Mouse (Mus musculus): Measurements from ENCODE around the gene Ank. TPM values are rescaled to one million over a fixed set of nuclear protein-coding genes. Genes with fewer than 3 reads are reported as not detected.

The Ank gene
- polyA plus RNA-seq, 1 experiment from 2014 or later, result 5.9 TPM

DNA sequence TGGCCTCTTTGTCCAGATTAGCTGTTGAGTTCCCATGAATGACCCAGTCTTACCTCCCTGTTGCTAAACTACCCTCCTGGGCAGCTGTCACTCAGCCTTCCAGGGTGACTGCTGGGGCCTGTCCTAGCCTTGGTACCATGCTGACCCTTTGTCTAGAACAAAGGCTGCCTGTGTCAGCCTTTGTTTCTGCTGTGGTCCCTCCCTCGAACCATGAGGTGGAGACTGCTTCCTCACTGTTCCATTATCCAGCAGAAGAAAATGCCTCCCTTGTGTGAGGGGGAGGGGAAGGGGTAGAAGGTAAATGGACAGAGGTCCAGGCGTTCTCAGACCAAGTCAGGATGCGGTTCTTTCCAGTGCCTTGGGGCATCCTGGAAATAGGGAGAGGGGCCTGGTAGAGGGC is 115.2 kb downstream of the Ank start:
- no peaks in the 10 kb centered on the region for H3K27me3 ChIP-seq (replicated peaks; ENCODE audit: control insufficient read depth, insufficient read depth, low read length)
- no peak overlapping the region for H3K4me2 ChIP-seq (ENCODE audit: low read depth, low read length)
- no peak overlapping the region for H3K27ac ChIP-seq (ENCODE audit: low read length)
- ATAC-seq, result no peak
- no peak overlapping the region for H3K9ac ChIP-seq (ENCODE audit: low read depth, low read length)
- WGBS, result 74% methylated on average over 3 of the region's 3 CpGs
- H3K4me1 ChIP-seq (ENCODE audit: control insufficient read depth, insufficient read depth, low read length), result no peaks in the 10 kb centered on the region
- peaks cover 4% of the 10 kb centered on the region for H3K36me3 ChIP-seq (ENCODE audit: control insufficient read depth, insufficient read depth, low read length)
- H3K4me3 ChIP-seq (ENCODE audit: low read length), result no peak overlapping the region
- no peaks in the 10 kb centered on the region for H3K9me3 ChIP-seq (ENCODE audit: control insufficient read depth, low read length)

DNA sequence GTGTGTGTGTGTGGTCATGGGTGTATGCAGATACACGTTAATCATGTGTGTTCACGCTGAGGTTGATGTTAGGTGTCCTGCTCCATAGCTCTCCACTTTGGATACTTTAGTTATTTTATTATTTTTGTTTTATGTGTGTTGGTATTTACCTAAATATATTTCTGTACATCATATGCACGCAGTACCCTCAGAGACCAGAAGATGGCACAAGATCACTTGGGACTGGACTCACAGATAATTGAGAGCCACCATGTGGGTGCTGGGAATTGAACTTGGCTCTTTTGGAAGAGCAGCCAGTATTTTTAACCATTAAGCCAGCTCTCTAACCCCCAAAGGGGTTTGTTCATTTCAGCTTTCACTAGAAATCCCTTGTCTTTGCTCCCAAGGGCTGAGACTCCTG is 116.0 kb downstream of the Ank start:
- no peak overlapping the region for H3K9ac ChIP-seq (ENCODE audit: low read depth, low read length)
- H3K27me3 ChIP-seq (replicated peaks; ENCODE audit: control insufficient read depth, insufficient read depth, low read length), result no peaks in the 10 kb centered on the region
- WGBS, result 90% methylated on average over 3 of the region's 3 CpGs
- peaks cover 4% of the 10 kb centered on the region for H3K36me3 ChIP-seq (ENCODE audit: control insufficient read depth, insufficient read depth, low read length)
- ATAC-seq, result no peak
- H3K27ac ChIP-seq (ENCODE audit: low read length), result no peak overlapping the region
- no peaks in the 10 kb centered on the region for H3K9me3 ChIP-seq (ENCODE audit: control insufficient read depth, low read length)
- H3K4me1 ChIP-seq (ENCODE audit: control insufficient read depth, insufficient read depth, low read length), result no peaks in the 10 kb centered on the region
- H3K4me2 ChIP-seq (ENCODE audit: low read depth, low read length), result no peak overlapping the region
- H3K4me3 ChIP-seq (ENCODE audit: low read length), result no peak overlapping the region

DNA sequence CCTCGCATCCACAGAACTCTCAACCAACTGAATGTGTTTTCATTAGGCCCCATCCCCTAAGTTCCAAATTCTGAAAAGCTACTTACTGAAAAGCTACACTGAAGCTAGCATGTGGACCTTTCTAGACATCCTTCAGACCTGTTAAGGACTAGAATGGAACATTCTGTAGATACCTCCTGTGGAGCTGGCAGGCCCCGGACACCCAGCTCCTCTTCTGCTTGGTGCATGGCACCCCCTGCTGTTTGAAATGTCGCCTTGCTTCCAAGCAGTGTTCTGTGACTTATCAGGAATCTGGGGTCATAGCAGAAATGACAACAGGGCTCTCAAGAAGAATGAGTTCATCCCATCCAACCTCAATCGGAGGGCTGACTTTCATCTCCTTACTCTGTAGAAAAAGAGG is 116.6 kb downstream of the Ank start:
- Histone ChIP-seq H3K27me3 (replicated peaks; ENCODE audit: control insufficient read depth, insufficient read depth, low read length) (no peaks in the 10 kb centered on the region), H3K27ac (ENCODE audit: low read length) (no peak overlapping the region), H3K9me3 (ENCODE audit: control insufficient read depth, low read length) (no peaks in the 10 kb centered on the region)

DNA sequence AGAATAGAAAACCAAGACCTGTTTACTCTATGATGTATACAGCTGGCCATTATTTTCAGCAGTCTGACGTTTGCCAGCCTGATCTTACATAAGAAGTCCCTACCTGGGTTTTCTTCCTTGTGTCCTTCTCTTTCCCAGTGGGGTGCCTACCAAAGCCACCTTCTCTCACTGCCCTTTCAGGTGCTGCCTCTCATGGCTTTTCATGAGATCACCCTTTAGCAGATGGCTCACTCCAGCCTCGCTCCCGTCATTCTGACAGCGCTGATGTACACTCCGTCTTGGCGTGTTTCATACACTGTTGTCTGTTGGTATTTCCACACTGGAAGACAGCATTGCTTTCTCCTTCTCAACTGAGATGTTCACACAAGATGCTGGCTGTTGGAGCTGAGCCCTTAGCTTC is 117.1 kb downstream of the Ank start:
- no peak overlapping the region for H3K27ac ChIP-seq (ENCODE audit: low read length)
- WGBS, result 89% methylated on average over 6 of the region's 6 CpGs
- no peak overlapping the region for H3K9ac ChIP-seq (ENCODE audit: low read depth, low read length)
- no peaks in the 10 kb centered on the region for H3K4me1 ChIP-seq (ENCODE audit: control insufficient read depth, insufficient read depth, low read length)
- ATAC-seq, result no peak
- H3K36me3 ChIP-seq (ENCODE audit: control insufficient read depth, insufficient read depth, low read length), result peaks cover 4% of the 10 kb centered on the region
- no peak overlapping the region for H3K4me2 ChIP-seq (ENCODE audit: low read depth, low read length)
- no peaks in the 10 kb centered on the region for H3K9me3 ChIP-seq (ENCODE audit: control insufficient read depth, low read length)
- H3K27me3 ChIP-seq (replicated peaks; ENCODE audit: control insufficient read depth, insufficient read depth, low read length), result no peaks in the 10 kb centered on the region
- H3K4me3 ChIP-seq (ENCODE audit: low read length), result no peak overlapping the region

More for the DNA sequence above, 116.6 kb downstream of the Ank start:
- 76% methylated on average over 4 of the region's 4 CpGs for WGBS
- Histone ChIP-seq H3K4me1 (ENCODE audit: control insufficient read depth, insufficient read depth, low read length) (no peaks in the 10 kb centered on the region), H3K36me3 (ENCODE audit: control insufficient read depth, insufficient read depth, low read length) (peaks cover 4% of the 10 kb centered on the region), H3K9ac (ENCODE audit: low read depth, low read length) (no peak overlapping the region), H3K4me2 (ENCODE audit: low read depth, low read length) (no peak overlapping the region), H3K4me3 (ENCODE audit: low read length) (no peak overlapping the region)
- no peak for ATAC-seq

DNA sequence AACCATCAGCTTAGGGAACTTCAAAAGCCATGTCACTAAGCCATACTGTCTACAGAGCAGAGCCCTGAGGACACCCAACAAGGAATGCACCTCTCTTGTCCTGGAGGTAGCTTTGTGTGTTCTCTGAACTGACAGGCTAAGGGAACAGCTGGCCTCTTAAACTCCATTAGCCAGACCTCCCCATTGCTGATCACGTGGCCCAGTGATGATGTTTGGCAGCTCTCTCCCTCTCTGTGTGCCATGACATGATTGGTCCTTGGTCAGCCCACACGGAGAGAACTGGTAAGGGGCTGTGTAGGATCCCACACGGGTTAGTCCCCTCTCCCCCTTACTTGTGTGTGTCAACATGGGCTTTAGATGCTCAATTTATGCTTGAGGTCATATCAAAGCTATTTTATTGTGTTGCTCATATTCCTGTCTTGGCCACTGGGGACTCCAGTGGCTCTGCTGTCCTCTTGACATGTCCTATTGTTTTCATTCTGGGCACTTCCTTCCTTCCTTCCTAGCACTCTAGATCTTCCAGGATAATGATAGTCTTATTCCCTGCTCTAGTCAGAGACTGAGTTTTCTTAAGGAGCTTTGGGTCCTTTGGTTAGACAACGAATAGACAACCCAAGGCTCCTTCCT is 119.1 kb downstream of the Ank start:
- no peak overlapping the region for H3K4me2 ChIP-seq (ENCODE audit: low read depth, low read length)
- peaks cover 5% of the 10 kb centered on the region for H3K36me3 ChIP-seq (ENCODE audit: control insufficient read depth, insufficient read depth, low read length)
- no peak for ATAC-seq
- H3K9ac ChIP-seq (ENCODE audit: low read depth, low read length), result no peak overlapping the region
- 61% methylated on average over 4 of the region's 4 CpGs for WGBS
- H3K27me3 ChIP-seq (replicated peaks; ENCODE audit: control insufficient read depth, insufficient read depth, low read length), result no peaks in the 10 kb centered on the region
- no peaks in the 10 kb centered on the region for H3K9me3 ChIP-seq (ENCODE audit: control insufficient read depth, low read length)
- no peak overlapping the region for H3K27ac ChIP-seq (ENCODE audit: low read length)
- no peaks in the 10 kb centered on the region for H3K4me1 ChIP-seq (ENCODE audit: control insufficient read depth, insufficient read depth, low read length)
- H3K4me3 ChIP-seq (ENCODE audit: low read length), result no peak overlapping the region

DNA sequence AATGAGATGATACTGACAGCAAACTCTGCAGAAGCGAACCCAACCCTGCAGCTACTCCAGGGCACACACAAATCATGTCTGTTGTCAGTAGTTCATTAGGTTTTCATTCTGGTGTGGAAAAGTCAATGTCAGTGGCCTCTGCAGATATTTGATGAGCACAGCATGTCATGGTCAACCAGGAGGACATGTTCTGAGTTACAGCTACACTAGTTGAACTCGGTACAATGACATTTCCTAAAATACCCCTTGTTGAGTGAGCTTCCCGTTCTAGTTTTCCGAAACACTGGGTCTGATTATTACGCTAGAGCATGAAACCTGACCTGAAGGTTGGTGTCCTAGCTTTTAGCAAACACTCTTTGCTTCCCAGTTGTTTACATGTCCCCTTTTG is 119.6 kb downstream of the Ank start:
- no peak overlapping the region for H3K4me3 ChIP-seq (ENCODE audit: low read length)
- H3K9me3 ChIP-seq (ENCODE audit: control insufficient read depth, low read length), result no peaks in the 10 kb centered on the region
- no peak overlapping the region for H3K27ac ChIP-seq (ENCODE audit: low read length)
- no peaks in the 10 kb centered on the region for H3K4me1 ChIP-seq (ENCODE audit: control insufficient read depth, insufficient read depth, low read length)
- peaks cover 10% of the 10 kb centered on the region for H3K36me3 ChIP-seq (ENCODE audit: control insufficient read depth, insufficient read depth, low read length)
- no peak overlapping the region for H3K9ac ChIP-seq (ENCODE audit: low read depth, low read length)
- H3K27me3 ChIP-seq (replicated peaks; ENCODE audit: control insufficient read depth, insufficient read depth, low read length), result no peaks in the 10 kb centered on the region
- WGBS, result 90% methylated on average over 5 of the region's 5 CpGs
- ATAC-seq, result no peak
- H3K4me2 ChIP-seq (ENCODE audit: low read depth, low read length), result no peak overlapping the region

DNA sequence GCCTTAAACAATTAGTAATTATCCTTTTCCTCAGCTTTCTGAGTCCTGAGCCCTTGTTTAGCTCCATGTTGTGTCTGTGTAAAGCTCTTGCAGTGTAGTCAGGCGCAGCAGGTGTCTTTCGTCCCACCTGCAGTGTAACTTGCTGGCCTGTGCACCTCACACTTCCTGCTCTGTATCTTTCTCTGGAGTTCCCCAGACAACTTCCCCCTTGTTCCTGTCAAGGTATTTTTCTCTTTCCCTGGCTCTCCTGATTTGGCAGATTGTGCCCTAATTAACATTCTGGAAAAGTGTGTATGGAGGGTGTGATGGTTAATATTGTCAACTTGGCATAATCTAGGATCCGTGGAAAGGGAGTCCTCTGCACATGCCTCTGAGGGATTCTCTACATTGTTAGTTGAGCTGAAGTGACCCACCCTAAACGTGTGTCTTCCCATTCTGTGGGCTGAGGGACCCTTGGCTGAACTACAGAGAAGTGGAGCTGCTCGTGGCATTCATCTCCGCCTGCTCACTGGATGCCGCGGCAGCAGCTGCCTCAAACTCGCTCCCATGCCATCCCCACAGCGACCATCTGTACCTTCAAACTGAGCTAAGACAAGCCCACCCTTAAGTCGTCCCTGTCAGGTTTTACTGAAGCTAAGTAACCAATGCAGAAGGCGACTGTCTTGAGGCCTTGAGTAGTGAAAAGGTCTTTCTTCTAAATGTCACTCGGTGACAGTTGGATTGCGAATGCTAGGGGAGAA is 121.8 kb downstream of the Ank start:
- Histone ChIP-seq H3K4me2 (ENCODE audit: low read depth, low read length) (no peak overlapping the region), H3K4me3 (ENCODE audit: low read length) (no peak overlapping the region), H3K27me3 (replicated peaks; ENCODE audit: control insufficient read depth, insufficient read depth, low read length) (no peaks in the 10 kb centered on the region), H3K36me3 (ENCODE audit: control insufficient read depth, insufficient read depth, low read length) (peaks cover 12% of the 10 kb centered on the region), H3K9me3 (ENCODE audit: control insufficient read depth, low read length) (no peaks in the 10 kb centered on the region), H3K9ac (ENCODE audit: low read depth, low read length) (no peak overlapping the region), H3K4me1 (ENCODE audit: control insufficient read depth, insufficient read depth, low read length) (no peaks in the 10 kb centered on the region), H3K27ac (ENCODE audit: low read length) (no peak overlapping the region)
- 82% methylated on average over 14 of the region's 14 CpGs for WGBS
- ATAC-seq, result no peak

DNA sequence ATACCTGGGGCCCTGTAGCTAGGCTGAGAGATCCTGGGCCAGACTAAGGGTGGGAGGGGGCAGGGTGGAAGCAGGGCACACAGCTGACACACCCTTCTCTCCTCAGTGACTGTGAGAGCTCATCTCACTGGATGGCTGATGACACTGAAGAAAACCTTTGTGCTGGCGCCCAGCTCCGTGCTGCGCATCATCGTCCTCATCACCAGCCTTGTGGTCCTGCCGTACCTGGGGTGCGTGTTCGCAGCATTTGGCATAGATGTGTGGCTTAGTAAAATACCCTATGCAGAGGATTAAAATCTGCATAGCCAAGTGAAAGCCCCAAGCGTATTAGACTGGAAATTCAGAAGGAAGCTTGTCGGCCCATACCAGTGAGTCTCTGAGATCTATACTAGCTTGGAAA is 124.3 kb downstream of the Ank start:
- H3K4me3 ChIP-seq (ENCODE audit: low read length), result no peak overlapping the region
- H3K4me2 ChIP-seq (ENCODE audit: low read depth, low read length), result no peak overlapping the region
- no peak for ATAC-seq
- no peak overlapping the region for H3K9ac ChIP-seq (ENCODE audit: low read depth, low read length)
- H3K36me3 ChIP-seq (ENCODE audit: control insufficient read depth, insufficient read depth, low read length), result peaks cover 12% of the 10 kb centered on the region
- H3K9me3 ChIP-seq (ENCODE audit: control insufficient read depth, low read length), result no peaks in the 10 kb centered on the region
- 99% methylated on average over 9 of the region's 9 CpGs for WGBS
- H3K27me3 ChIP-seq (replicated peaks; ENCODE audit: control insufficient read depth, insufficient read depth, low read length), result no peaks in the 10 kb centered on the region
- H3K4me1 ChIP-seq (ENCODE audit: control insufficient read depth, insufficient read depth, low read length), result peaks cover 3% of the 10 kb centered on the region; the same call in 1 of the 2 replicates
- no peak overlapping the region for H3K27ac ChIP-seq (ENCODE audit: low read length)

DNA sequence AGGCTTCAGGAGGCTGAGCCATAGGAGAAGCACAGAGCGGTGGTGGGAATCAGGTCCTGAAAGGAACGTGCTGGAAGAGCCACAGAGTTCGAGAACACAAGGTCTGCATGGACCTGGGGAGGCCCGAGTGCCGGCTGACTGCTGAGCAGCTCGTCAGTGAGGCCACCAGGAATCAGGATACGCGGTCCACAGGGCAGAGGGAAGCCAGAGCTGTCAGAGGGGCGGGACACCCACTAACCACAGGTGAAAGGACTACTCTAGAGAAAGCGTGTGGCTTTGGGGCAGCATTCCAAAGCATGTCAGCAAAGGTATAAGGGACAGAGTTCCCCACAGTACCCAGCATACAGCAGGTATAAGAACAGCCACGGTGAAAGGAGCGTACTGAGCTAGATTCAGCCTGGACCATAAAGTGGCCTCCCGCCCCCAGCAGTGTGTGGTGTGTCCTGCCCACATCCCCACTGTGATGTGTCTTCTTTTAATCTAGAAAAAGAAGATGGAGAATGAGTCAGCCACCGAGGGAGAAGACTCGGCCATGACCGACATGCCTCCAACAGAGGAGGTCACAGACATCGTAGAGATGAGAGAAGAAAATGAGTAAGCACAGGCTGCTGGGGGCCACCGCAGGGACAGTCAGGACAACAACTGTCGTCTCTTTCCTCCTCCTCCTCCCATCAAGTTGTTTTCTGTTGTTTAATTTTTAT is 126.3 kb downstream of the Ank start:
- Histone ChIP-seq H3K9ac (ENCODE audit: low read depth, low read length) (no peak overlapping the region), H3K27ac (ENCODE audit: low read length) (no peak overlapping the region), H3K9me3 (ENCODE audit: control insufficient read depth, low read length) (no peaks in the 10 kb centered on the region), H3K4me2 (ENCODE audit: low read depth, low read length) (no peak overlapping the region), H3K27me3 (replicated peaks; ENCODE audit: control insufficient read depth, insufficient read depth, low read length) (no peaks in the 10 kb centered on the region), H3K36me3 (ENCODE audit: control insufficient read depth, insufficient read depth, low read length) (peaks cover 12% of the 10 kb centered on the region), H3K4me1 (ENCODE audit: control insufficient read depth, insufficient read depth, low read length) (peaks cover 3% of the 10 kb centered on the region; the same call in 1 of the 2 replicates), H3K4me3 (ENCODE audit: low read length) (no peak overlapping the region)
- no peak for ATAC-seq
- WGBS, result 92% methylated on average over 19 of the region's 19 CpGs
